ENCODE assay signal across 8 mouse cellular contexts in the genomic region with DNA sequence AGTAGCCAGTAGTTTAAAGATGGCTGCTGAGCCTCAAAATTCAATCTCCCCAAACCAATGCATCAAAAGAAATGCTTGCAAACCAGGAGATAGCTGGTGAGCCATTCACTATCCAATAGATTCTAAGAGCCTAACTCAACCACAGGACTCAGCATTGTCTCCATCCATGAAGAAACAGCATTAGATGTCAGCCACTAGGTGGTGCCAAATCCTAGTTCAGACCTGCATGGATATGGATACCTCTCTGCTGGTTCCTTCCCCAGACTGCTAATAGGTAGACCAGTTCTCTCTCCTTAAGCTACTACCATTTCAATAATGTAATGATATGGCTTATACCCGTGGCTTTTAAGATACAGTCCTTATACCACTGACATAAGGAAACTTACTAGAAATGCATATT.
A peak's percentile ranks its signal among the peaks of the same experiment; 100 is the strongest.
DNase-seq lines count a peak whose midpoint lies in the region; ATAC-seq and TF ChIP-seq lines count a peak whose summit lies in the region.

No protein-coding gene starts in this region.

- no peaks in the 10 kb centered on the region for H3K36me3 ChIP-seq in heart, embryonic 11.5 days (ENCODE audit: control insufficient read depth, insufficient read depth, low read length)
- no peaks in the 10 kb centered on the region for H3K36me3 ChIP-seq in kidney, embryonic 16.5 days (ENCODE audit: insufficient read depth, low read length)
- no peaks in the 10 kb centered on the region for H3K36me3 ChIP-seq in liver, adult 2 months (ENCODE audit: control insufficient read depth, insufficient read depth, low read length)
- H3K36me3 ChIP-seq in neural tube, embryonic 15.5 days = no peaks in the 10 kb centered on the region

- no peaks in the 10 kb centered on the region for H3K9me3 ChIP-seq in heart, embryonic 11.5 days (replicated peaks; ENCODE audit: control insufficient read depth, low read length)
- H3K9me3 ChIP-seq in kidney, embryonic 16.5 days (ENCODE audit: low read length) = no peaks in the 10 kb centered on the region
- no peaks in the 10 kb centered on the region for H3K9me3 ChIP-seq in neural tube, embryonic 15.5 days (replicated peaks)

- H3K4me3 ChIP-seq in heart, embryonic 11.5 days (ENCODE audit: low read depth, low read length) = no peak overlapping the region
- no peak overlapping the region for H3K4me3 ChIP-seq in kidney, embryonic 16.5 days (ENCODE audit: low read length)
- H3K4me3 ChIP-seq in liver, adult 2 months (ENCODE audit: insufficient read depth, low read depth, low read length) = no peak overlapping the region
- H3K4me3 ChIP-seq in neural tube, embryonic 15.5 days (replicated peaks) = no peak overlapping the region

- no peak for TF ChIP-seq POLR2A in liver, adult 2 months (IDR thresholded peaks at IDR 0.05; ENCODE audit: extremely low read depth, insufficient read depth, low read length)

- no peak overlapping the region for H3K27ac ChIP-seq in heart, embryonic 11.5 days (ENCODE audit: low read depth, low read length)
- H3K27ac ChIP-seq in kidney, embryonic 16.5 days (ENCODE audit: low read length) = no peak overlapping the region
- H3K27ac ChIP-seq in liver, adult 2 months (replicated peaks; ENCODE audit: insufficient read depth, low read depth, low read length) = no peak overlapping the region
- H3K27ac ChIP-seq in neural tube, embryonic 15.5 days (replicated peaks) = no peak overlapping the region

- 0 out of 2 replicates have a peak, but pooled peaks have one; percentile 39 for ATAC-seq in heart, embryonic 11.5 days (replicated peaks; ENCODE audit: insufficient number of reproducible peaks, low FRiP score, low TSS enrichment)
- peak; percentile 79 for ATAC-seq in kidney, embryonic 16.5 days (ENCODE audit: low FRiP score, low TSS enrichment)
- peak; percentile 73; the same call in 1 of the 2 replicates for ATAC-seq in neural tube, embryonic 15.5 days (ENCODE audit: low FRiP score)

- H3K79me2 ChIP-seq in liver, adult 2 months (ENCODE audit: control insufficient read depth, insufficient read depth, low read length) = no peaks in the 10 kb centered on the region

- peak; percentile 82 for TF ChIP-seq CTCF in liver, adult 2 months (IDR thresholded peaks at IDR 0.05; ENCODE audit: low read depth, low read length)

- peak; percentile 8 to 18 for DNase-seq in CD8-positive naive resting alpha-beta T cell, adult 2 months (ENCODE audit: low read depth in 2 of 2, low spot score in 2 of 2)
- DNase-seq in adipocyte (ENCODE audit: low spot score) = peak; percentile 49
- DNase-seq in embryo, embryonic 10 days (ENCODE audit: low spot score) = peak; percentile 90
- peak; percentile 64 for DNase-seq in liver, adult 2 months (ENCODE audit: extremely low read depth, low read depth, low spot score)
- peak; percentile 67 for DNase-seq in thymus, postnatal 14 days

- H3K27me3 ChIP-seq in heart, embryonic 11.5 days (ENCODE audit: control insufficient read depth, insufficient read depth, low read length) = no peaks in the 10 kb centered on the region
- no peaks in the 10 kb centered on the region for H3K27me3 ChIP-seq in kidney, embryonic 16.5 days (ENCODE audit: insufficient read depth, low read length)
- H3K27me3 ChIP-seq in liver, adult 2 months (ENCODE audit: control insufficient read depth, insufficient read depth, low read length) = no peaks in the 10 kb centered on the region
- no peaks in the 10 kb centered on the region; the same call in 1 of the 2 replicates for H3K27me3 ChIP-seq in neural tube, embryonic 15.5 days (replicated peaks)

- no peak overlapping the region for H3K4me2 ChIP-seq in heart, embryonic 11.5 days
- no peak overlapping the region for H3K4me2 ChIP-seq in kidney, embryonic 16.5 days (replicated peaks; ENCODE audit: low read depth, low read length)
- H3K4me2 ChIP-seq in neural tube, embryonic 15.5 days = no peak overlapping the region

- H3K4me1 ChIP-seq in heart, embryonic 11.5 days (ENCODE audit: control insufficient read depth, insufficient read depth, low read length) = peaks cover 32% of the 10 kb centered on the region
- peaks cover 12% of the 10 kb centered on the region for H3K4me1 ChIP-seq in kidney, embryonic 16.5 days (ENCODE audit: insufficient read depth, low read length)
- H3K4me1 ChIP-seq in liver, adult 2 months (ENCODE audit: control insufficient read depth, insufficient read depth, low read length) = no peaks in the 10 kb centered on the region
- H3K4me1 ChIP-seq in neural tube, embryonic 15.5 days = peaks cover 22% of the 10 kb centered on the region

- no peak overlapping the region for H3K9ac ChIP-seq in heart, embryonic 11.5 days (ENCODE audit: low read depth, low read length)
- H3K9ac ChIP-seq in kidney, embryonic 16.5 days (replicated peaks; ENCODE audit: low read length) = no peak overlapping the region
- H3K9ac ChIP-seq in liver, adult 2 months (ENCODE audit: low read depth, low read length) = no peak overlapping the region
- H3K9ac ChIP-seq in neural tube, embryonic 15.5 days (replicated peaks) = no peak overlapping the region

- 21% methylated on average over 1 of the region's 1 CpGs for WGBS in heart, embryonic 11.5 days (ENCODE audit: insufficient replicate concordance)
- 49% methylated on average over 1 of the region's 1 CpGs for WGBS in kidney, embryonic 16.5 days
- WGBS in liver, adult 2 months = 25% methylated on average over 1 of the region's 1 CpGs
- WGBS in neural tube, embryonic 15.5 days = 55% methylated on average over 1 of the region's 1 CpGs

Comparison
In these comparisons a context has a peak if more than half of its experiments do, and no peak if none do; other contexts are left out.
1. DNase-seq: peak in every context shown above with its lines; median percentile 90 in embryo, embryonic 10 days; 67 in thymus, postnatal 14 days; 64 in liver, adult 2 months; 49 in adipocyte; 13 in CD8-positive naive resting alpha-beta T cell, adult 2 months.